Mouse (Mus musculus): Measurements from ENCODE around the gene 9130213A22Rik. TPM values are rescaled to one million over a fixed set of nuclear protein-coding genes. Genes with fewer than 3 reads are reported as not detected.
"Not testable (repeated sequence)": the region's sequence is repeated elsewhere in the genome, so short reads cannot be mapped to it uniquely, and the experiment has no call there.

9130213A22Rik gene
- polyA plus RNA-seq, 1 experiment from 2014 or later: 0.42 TPM

DNA sequence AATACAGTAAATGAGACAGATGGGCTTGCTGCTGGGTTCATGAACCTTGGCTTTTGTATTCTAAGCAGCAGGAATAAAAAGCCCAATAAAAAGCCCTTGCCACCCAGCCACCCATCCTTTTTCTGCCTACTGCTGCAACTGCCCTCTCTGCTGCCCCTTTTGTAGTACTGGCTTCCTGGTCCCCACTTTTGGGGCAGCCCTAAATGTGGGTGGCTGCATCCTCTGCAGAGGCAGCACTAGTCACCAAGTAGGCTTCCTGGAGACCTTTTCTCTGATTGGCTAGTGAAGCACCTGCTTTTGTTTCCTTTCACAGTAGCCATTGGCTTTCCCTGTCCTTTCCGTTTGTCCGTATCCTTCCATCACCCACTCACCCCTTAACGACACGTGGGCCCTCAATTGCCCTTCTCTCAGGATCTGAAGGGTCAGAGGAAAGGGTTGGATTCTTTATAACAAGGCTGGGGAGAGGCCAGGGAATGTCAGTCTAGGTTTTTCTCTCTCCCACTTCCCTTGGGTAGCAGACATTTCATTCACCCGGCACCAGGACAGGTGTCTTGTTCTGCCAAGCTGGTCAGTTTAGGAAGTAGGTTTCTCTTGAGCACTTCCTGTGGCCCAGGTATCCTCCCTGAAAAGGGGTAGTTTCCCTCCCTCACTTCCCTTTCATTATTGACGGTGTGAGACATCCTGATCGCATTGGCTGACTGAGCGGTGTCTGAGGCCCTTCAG lies 24.2 kb downstream of the 9130213A22Rik start:
- H3K36me3 ChIP-seq: peaks cover 27% of the 10 kb centered on the region
- H3K4me1 ChIP-seq (replicated peaks): peaks cover 47% of the 10 kb centered on the region
- peak overlapping the region; percentile 56 for H3K4me3 ChIP-seq
- peak overlapping the region; percentile 95 for H3K27ac ChIP-seq (ENCODE audit: poor library complexity, severe bottlenecking)
- H3K9ac ChIP-seq: peak overlapping the region; percentile 66
- peak overlapping the region; percentile 95 for H3K4me2 ChIP-seq
- ATAC-seq (ENCODE audit: insufficient number of reproducible peaks, low FRiP score): no peak
- no peaks in the 10 kb centered on the region for H3K9me3 ChIP-seq (replicated peaks)
- H3K27me3 ChIP-seq (replicated peaks): no peaks in the 10 kb centered on the region
- 26% methylated on average over 8 of the region's 8 CpGs for WGBS

DNA sequence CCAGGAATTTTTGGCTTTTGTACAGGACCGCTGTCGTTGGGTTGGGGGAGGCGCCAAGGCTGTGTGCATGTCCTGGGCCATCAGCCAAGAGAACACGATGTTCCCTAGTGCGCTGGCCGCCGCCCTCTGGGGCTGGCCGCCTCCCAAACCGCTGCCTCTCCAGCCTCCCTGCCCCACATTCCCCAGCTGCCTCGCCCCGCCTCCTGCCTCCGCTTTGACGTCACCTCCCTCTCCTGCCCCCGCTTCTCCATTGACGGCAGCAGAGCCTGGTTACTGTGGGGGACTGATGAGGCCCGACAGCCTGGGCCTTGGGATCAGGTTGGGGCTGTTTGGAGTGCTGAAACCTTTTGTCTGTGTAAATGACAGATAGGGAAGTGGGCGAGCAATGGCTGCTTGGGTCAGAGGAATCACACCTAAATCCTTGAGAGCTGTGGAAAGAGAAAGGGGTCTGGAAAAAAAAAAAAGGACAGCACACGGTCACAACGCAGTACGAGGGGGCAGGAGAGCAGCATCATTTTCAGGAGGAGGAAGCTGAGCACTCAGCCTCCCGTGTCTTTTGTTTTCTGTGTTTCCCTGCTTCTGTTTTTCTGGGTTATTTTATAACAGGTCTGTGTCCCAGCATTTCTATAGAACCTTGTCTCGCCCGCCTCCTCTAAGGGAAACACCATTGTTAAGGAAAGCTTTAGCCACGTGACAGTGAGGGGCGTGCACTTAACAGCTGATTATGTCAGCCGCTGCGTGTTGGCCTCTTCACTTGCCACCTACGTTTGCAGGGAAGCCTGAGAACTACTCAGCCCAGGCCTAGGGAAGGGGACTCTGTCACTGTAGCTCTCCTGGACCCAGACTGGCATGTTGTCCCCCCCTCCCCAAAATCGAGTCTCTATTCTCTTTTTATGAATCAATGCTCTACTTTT lies 25.1 kb downstream of the 9130213A22Rik start:
- peak; percentile 58 for ATAC-seq (ENCODE audit: insufficient number of reproducible peaks, low FRiP score)
- H3K9me3 ChIP-seq (replicated peaks): no peaks in the 10 kb centered on the region
- peak overlapping the region; percentile 66 for H3K9ac ChIP-seq
- H3K4me2 ChIP-seq: peak overlapping the region; percentile 95
- H3K4me1 ChIP-seq (replicated peaks): peaks cover 48% of the 10 kb centered on the region
- H3K4me3 ChIP-seq: peak overlapping the region; percentile 32
- H3K36me3 ChIP-seq: peaks cover 23% of the 10 kb centered on the region
- H3K27me3 ChIP-seq (replicated peaks): no peaks in the 10 kb centered on the region
- 2% methylated on average over 27 of the region's 29 CpGs for WGBS
- peak overlapping the region; percentile 95 for H3K27ac ChIP-seq (ENCODE audit: poor library complexity, severe bottlenecking)

- peaks cover 21% of the 10 kb centered on the region for H3K36me3 ChIP-seq
- peak overlapping the region; percentile 95 for H3K27ac ChIP-seq (ENCODE audit: poor library complexity, severe bottlenecking)
- H3K4me1 ChIP-seq (replicated peaks): peaks cover 56% of the 10 kb centered on the region
- H3K9ac ChIP-seq: peak overlapping the region; percentile 79
- no peak for ATAC-seq (ENCODE audit: insufficient number of reproducible peaks, low FRiP score)
- H3K27me3 ChIP-seq (replicated peaks): no peaks in the 10 kb centered on the region
- peak overlapping the region; percentile 95 for H3K4me2 ChIP-seq
- no peaks in the 10 kb centered on the region for H3K9me3 ChIP-seq (replicated peaks)
- H3K4me3 ChIP-seq: peak overlapping the region; percentile 64
- WGBS: 14% methylated on average over 9 of the region's 9 CpGs
Measured at GRCm38 (mm10) chr11:69096360-69096986, 25.9 kb downstream of the 9130213A22Rik start.

DNA sequence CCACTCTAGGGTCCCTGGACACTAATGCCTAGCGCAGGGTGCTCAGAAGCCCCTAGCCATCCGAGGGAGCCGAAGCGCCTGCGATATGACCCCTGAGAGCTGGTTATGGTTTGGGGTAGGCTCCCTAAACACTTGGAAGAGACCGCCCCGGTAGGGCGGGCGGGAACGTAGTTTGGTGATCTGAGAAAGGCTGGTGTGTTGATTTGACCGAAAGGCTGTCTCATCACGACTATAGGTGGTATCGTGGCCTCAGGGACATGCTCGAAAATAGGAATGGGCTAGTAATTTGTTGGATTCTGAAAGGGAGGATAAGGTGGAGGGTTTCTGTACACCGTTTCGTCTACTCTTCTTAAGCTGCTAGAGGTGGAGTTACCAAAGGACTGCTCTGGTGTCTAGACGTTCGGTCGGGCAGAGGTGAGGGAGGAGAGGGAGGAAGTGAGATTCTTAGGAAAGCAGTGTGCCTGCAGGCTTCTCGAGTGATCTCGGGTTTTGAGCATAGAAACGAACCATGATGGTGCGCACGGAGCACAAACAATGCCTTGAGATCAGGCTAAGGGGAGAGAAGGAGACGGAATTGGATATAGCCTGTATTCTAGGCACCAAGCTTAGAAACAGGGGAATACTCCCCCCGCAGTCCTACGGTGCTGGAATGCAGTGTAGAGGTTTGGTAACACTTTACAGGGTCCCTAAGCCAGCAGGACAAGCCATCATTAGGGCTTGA lies 26.7 kb downstream of the 9130213A22Rik start:
- 3% methylated on average over 27 of the region's 27 CpGs for WGBS
- Histone ChIP-seq H3K4me1 (replicated peaks) (peaks cover 56% of the 10 kb centered on the region), H3K4me2 (peak overlapping the region; percentile 95)

DNA sequence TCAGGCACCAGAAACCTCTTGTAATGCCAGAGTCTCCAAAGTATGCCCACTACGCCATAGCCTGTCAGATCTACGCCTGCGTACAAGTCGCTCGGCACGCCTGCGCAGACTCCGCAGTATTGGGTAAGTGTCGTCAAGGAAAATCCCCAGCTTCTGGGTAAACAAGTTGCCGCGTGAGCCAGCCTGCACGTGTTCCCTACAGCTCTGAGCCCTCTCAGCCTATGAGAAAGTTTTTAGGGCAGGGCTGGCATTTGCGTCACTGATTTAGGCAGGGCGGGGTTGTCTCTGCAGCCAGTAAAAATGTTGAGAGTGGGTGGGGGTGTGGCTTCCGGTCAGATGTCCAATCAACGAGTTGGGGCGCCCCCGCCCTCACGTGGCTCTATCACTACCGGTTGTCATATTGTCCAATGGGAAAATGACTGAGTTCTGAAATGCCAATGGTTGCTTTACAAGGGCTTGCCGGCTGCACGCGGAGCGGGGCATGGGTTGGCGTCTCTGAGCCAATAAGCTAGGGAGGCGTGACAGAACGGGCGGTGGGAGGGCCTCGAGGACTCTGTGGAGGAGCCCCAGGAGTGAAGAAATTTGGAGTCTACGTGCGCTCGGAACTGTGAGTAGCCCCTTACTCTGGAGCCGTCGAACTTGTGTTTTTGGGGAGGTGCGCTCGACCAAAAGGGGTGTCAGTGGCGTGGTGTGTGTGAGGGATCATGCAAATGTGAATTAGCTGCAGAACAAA lies 27.5 kb downstream of the 9130213A22Rik start, which contains the start of gene Per1:
Gene Per1 (plus strand): TSS at position 521 of the 733 bp plus-strand sequence.
- Histone ChIP-seq H3K27ac (ENCODE audit: poor library complexity, severe bottlenecking) (peak within 1 kb of the TSS; percentile 95), H3K9ac (peak within 1 kb of the TSS; percentile 79), H3K36me3 (peaks cover 26% of the 10 kb centered on the region), H3K27me3 (replicated peaks) (no peaks in the 10 kb centered on the region), H3K4me3 (peak within 1 kb of the TSS; percentile 64), H3K4me1 (replicated peaks) (peaks cover 57% of the 10 kb centered on the region), H3K4me2 (peak within 1 kb of the TSS; percentile 95), H3K9me3 (replicated peaks) (no peaks in the 10 kb centered on the region)
- WGBS: under 1% methylated on average over 37 of the region's 37 CpGs
- peak; percentile 90 for ATAC-seq (ENCODE audit: insufficient number of reproducible peaks, low FRiP score)

More for the DNA sequence above, 26.7 kb downstream of the 9130213A22Rik start:
- H3K9ac ChIP-seq: peak overlapping the region; percentile 79
- peaks cover 21% of the 10 kb centered on the region for H3K36me3 ChIP-seq
- H3K4me3 ChIP-seq: peak overlapping the region; percentile 64
- H3K27ac ChIP-seq (ENCODE audit: poor library complexity, severe bottlenecking): peak overlapping the region; percentile 95
- no peaks in the 10 kb centered on the region for H3K27me3 ChIP-seq (replicated peaks)
- ATAC-seq (ENCODE audit: insufficient number of reproducible peaks, low FRiP score): no peak
- H3K9me3 ChIP-seq (replicated peaks): no peaks in the 10 kb centered on the region

DNA sequence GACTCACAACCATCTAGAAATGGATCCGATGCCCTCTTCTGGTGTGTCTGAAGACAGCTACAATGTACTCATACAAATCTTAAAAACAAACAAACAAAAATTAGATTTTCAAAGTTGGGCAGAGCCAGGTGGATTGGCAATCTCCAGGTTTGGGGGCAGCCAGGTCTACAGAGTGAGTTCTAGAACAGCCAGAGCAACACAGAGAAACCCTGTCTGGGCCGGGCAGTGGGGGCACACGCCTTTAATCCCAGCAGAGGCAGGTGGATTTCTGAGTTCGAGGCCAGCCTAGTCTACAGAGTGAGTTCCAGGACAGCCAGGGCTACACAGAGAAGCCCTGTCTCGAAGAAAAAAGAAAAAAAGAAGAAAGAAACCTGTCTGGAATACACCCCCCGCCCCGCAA lies 28.5 kb downstream of the 9130213A22Rik start:
- H3K36me3 ChIP-seq: peaks cover 30% of the 10 kb centered on the region
- peaks cover 58% of the 10 kb centered on the region for H3K4me1 ChIP-seq (replicated peaks)
- H3K4me3 ChIP-seq; H3K9me3 ChIP-seq (replicated peaks); H3K27me3 ChIP-seq (replicated peaks); H3K9ac ChIP-seq; ATAC-seq (ENCODE audit: insufficient number of reproducible peaks, low FRiP score); H3K4me2 ChIP-seq: not testable (repeated sequence)
- H3K27ac ChIP-seq (ENCODE audit: poor library complexity, severe bottlenecking): 0 out of 2 replicates have a peak overlapping the region, but pooled peaks have one; percentile 90
- 88% methylated on average over 7 of the region's 7 CpGs for WGBS

- Histone ChIP-seq H3K4me2 (no peak overlapping the region), H3K27me3 (replicated peaks) (no peaks in the 10 kb centered on the region), H3K9ac (no peak overlapping the region), H3K27ac (ENCODE audit: poor library complexity, severe bottlenecking) (no peak overlapping the region; the same call in 1 of the 2 replicates), H3K9me3 (replicated peaks) (no peaks in the 10 kb centered on the region), H3K4me1 (replicated peaks) (peaks cover 50% of the 10 kb centered on the region), H3K36me3 (peaks cover 30% of the 10 kb centered on the region), H3K4me3 (no peak overlapping the region)
- no peak for ATAC-seq (ENCODE audit: insufficient number of reproducible peaks, low FRiP score)
- WGBS: 87% methylated on average over 4 of the region's 4 CpGs
Measured at GRCm38 (mm10) chr11:69092871-69093270, 29.5 kb downstream of the 9130213A22Rik start.

- Histone ChIP-seq H3K36me3 (peaks cover 30% of the 10 kb centered on the region), H3K9me3 (replicated peaks) (no peaks in the 10 kb centered on the region), H3K4me3 (peak overlapping the region; percentile 5; the same call in 1 of the 2 replicates), H3K4me1 (replicated peaks) (peaks cover 50% of the 10 kb centered on the region), H3K27me3 (replicated peaks) (no peaks in the 10 kb centered on the region), H3K4me2 (no peak overlapping the region), H3K9ac (no peak overlapping the region), H3K27ac (ENCODE audit: poor library complexity, severe bottlenecking) (0 out of 2 replicates have a peak overlapping the region, but pooled peaks have one; percentile 3)
- WGBS: 8% methylated on average over 3 of the region's 3 CpGs
- ATAC-seq (ENCODE audit: insufficient number of reproducible peaks, low FRiP score): no peak
Measured at GRCm38 (mm10) chr11:69092386-69092751, 30.0 kb downstream of the 9130213A22Rik start.

- 0 out of 2 replicates have a peak overlapping the region, but pooled peaks have one; percentile 3 for H3K27ac ChIP-seq (ENCODE audit: poor library complexity, severe bottlenecking)
- H3K4me2 ChIP-seq: no peak overlapping the region
- no peak overlapping the region for H3K4me3 ChIP-seq
- WGBS: 62% methylated on average over 7 of the region's 7 CpGs
- peaks cover 30% of the 10 kb centered on the region for H3K36me3 ChIP-seq
- H3K9me3 ChIP-seq (replicated peaks): no peaks in the 10 kb centered on the region
- H3K9ac ChIP-seq: no peak overlapping the region
- no peak for ATAC-seq (ENCODE audit: insufficient number of reproducible peaks, low FRiP score)
- peaks cover 56% of the 10 kb centered on the region for H3K4me1 ChIP-seq (replicated peaks)
- no peaks in the 10 kb centered on the region for H3K27me3 ChIP-seq (replicated peaks)
Measured at GRCm38 (mm10) chr11:69091566-69092385, 30.6 kb downstream of the 9130213A22Rik start.

Data from heart, embryonic 12.5 days (tissue).